Mouse (Mus musculus) left cerebral cortex, adult 18-20 months (tissue): ENCODE data around the gene Olfr263. TPM values are rescaled to one million over a fixed set of nuclear protein-coding genes. Genes with fewer than 3 reads are reported as not detected.

ENCODE experiments used
- total RNA-seq, 2 experiments: library from RNA; stranded (reverse); gene quantifications; 2 replicates each; pipeline ENCODE4 v1.2.3; 2021

Gene Olfr263
- total RNA-seq, 2 experiments from 2014 or later, result not detected

Other genes with a start within 250 kb of the Olfr263 start
- not detected for gene Olfr1370, start 54.7 kb upstream of the Olfr263 start, total RNA-seq
- not detected for gene Olfr1369-ps1, start 18.2 kb upstream of the Olfr263 start, total RNA-seq
- gene Olfr1368, start 16.2 kb downstream of the Olfr263 start, total RNA-seq, result not detected
- 10 to 100 TPM; 38.6 to 38.8 TPM for gene Trim27, start 49.8 kb downstream of the Olfr263 start, total RNA-seq
- not detected for gene Gpx5, start 163.1 kb downstream of the Olfr263 start, total RNA-seq
- under 1 TPM; 0.33 to 0.37 TPM for gene Gpx6, start 182.5 kb downstream of the Olfr263 start, total RNA-seq
- gene Olfr1367, start 217.3 kb downstream of the Olfr263 start, total RNA-seq, result not detected
- 1 to 10 TPM; 8.3 to 8.9 TPM for gene Zscan12, start 233.2 kb downstream of the Olfr263 start, total RNA-seq